ENCODE assay signal across 1 mouse cellular context in the genomic region with DNA sequence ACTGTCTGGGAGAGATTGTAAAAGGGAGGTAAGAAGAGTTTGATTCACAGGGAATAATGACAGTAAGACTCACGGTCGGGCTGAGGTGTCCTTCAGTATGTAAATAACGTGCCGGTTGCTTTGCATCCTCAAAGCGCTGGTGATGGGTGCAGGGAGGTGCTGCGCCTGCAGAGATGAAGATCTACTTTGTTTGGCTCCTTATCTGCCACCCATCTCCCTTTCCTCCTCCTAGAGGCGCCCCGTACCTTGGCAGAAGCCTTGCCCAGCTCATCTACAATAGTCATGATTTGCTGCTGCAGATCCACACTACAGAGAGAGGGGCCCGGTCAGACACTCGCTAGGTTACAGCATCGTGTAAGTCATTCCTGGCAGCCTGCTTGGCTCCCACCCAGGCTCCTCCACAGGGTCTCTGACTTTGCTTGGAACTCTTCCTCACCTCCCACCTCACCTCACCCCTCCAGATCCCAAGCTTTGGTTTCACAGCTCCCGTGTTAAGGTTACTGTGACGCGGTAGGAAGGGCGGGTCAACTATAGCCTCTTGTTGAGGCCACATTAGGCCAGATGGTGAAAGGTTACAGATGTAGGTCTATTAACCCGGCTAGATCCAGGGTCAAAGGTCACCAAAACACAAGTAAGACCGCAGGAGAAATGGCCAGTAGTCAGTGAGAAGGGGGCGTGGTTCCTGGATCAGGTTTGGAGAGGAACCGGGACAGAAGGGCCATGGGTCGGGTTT.
TF ChIP-seq lines count a peak whose summit lies in the region.

No protein-coding gene starts in this region.

TF ChIP-seq in ES-E14, 5 proteins besides CTCF, POLR2A, EP300 and RAD21 (continued from another document):
- TF ChIP-seq ZC3H11A (IDR thresholded peaks at IDR 0.05; ENCODE audit: borderline replicate concordance, low read depth, low read length), result no peak
- TF ChIP-seq HCFC1 (IDR thresholded peaks at IDR 0.05; ENCODE audit: borderline replicate concordance, insufficient read depth, low read length), result no peak
- no peak for TF ChIP-seq MAFK (IDR thresholded peaks at IDR 0.05; ENCODE audit: insufficient read depth, low read depth, low read length)
